Mouse (Mus musculus) lung, embryonic 15.5 days (tissue): ENCODE results near the gene Ncapd2. TPM values are rescaled to one million over a fixed set of nuclear protein-coding genes. Genes with fewer than 3 reads are reported as not detected.

ENCODE experiments used
- ATAC-seq: fragments of 200-750 bp; cut with Nextera tagmentation; 2 replicates; pipeline ENCODE4 v1.8.0; 2017; ENCODE audit warnings: moderate number of reproducible peaks, borderline replicate concordance; ENCODE audit not compliant: low FRiP score, low TSS enrichment; ENCODE audit errors: extremely low read depth
- H3K27ac ChIP-seq: fragments of 300-500 bp; sonication (generic); 2 replicates; pipeline ENCODE4 v1.5.1; 2015; ENCODE audit warnings: moderate library complexity, mild to moderate bottlenecking, inconsistent platforms
- H3K27me3 ChIP-seq: fragments of 300-500 bp; sonication (generic); 2 replicates; pipeline ENCODE4 v1.6.1; 2015; ENCODE audit warnings: inconsistent platforms
- H3K36me3 ChIP-seq: fragments of 300-500 bp; sonication (generic); 2 replicates; pipeline ENCODE4 v1.6.1; 2015; ENCODE audit warnings: inconsistent platforms
- H3K4me1 ChIP-seq: fragments of 300-500 bp; sonication (generic); 2 replicates; pipeline ENCODE4 v1.6.1; 2015; ENCODE audit warnings: inconsistent platforms
- H3K4me2 ChIP-seq: fragments of 300-500 bp; sonication (generic); 2 replicates; pipeline ENCODE4 v1.6.1; 2015; ENCODE audit warnings: inconsistent platforms, mild to moderate bottlenecking, moderate library complexity
- H3K4me3 ChIP-seq: fragments of 300-500 bp; sonication (generic); 2 replicates; pipeline ENCODE4 v1.5.1; 2015; ENCODE audit warnings: mild to moderate bottlenecking, inconsistent platforms
- H3K9ac ChIP-seq: fragments of 300-500 bp; sonication (generic); 2 replicates; pipeline ENCODE4 v1.6.1; 2015; ENCODE audit warnings: inconsistent platforms
- H3K9me3 ChIP-seq: fragments of 300-500 bp; sonication (generic); 2 replicates; pipeline ENCODE4 v1.6.1; 2016; ENCODE audit warnings: inconsistent platforms
- WGBS: fragments of 180-500 bp; shearing (Covaris S2); methylation state at CpG from one replicate; pipeline ENCODE4 v1.1.7; 2015; 5-methylcytosine and 5-hydroxymethylcytosine counted together
- polyA plus RNA-seq: library from polyadenylated mRNA; unstranded; fragments of >200 nt; fragmentation: Nextera tagmentation; extraction: Ambion mirVana; gene quantifications from 2 replicates; pipeline ENCODE4 v1.2.1, GENCODE M21; 2015

Ncapd2 gene
- polyA plus RNA-seq, 1 experiment from 2014 or later, result 136 TPM

- Histone ChIP-seq H3K4me2 (no peak overlapping the region), H3K4me3 (no peak overlapping the region), H3K27me3 (no peaks in the 10 kb centered on the region), H3K27ac (no peak overlapping the region), H3K9me3 (no peaks in the 10 kb centered on the region), H3K36me3 (peaks cover 97% of the 10 kb centered on the region), H3K4me1 (no peaks in the 10 kb centered on the region), H3K9ac (no peak overlapping the region)
- ATAC-seq, result no peak
- WGBS, result 78% methylated on average over 5 of the region's 5 CpGs
These were observed 9.4 kb downstream of the Ncapd2 start for GRCm38 (mm10) chr6:125182133-125182532.

GRCm38 (mm10) chr6:125179601-125180000 is 11.9 kb downstream of the Ncapd2 start:
- H3K27ac ChIP-seq, result no peak overlapping the region
- peaks cover 97% of the 10 kb centered on the region for H3K36me3 ChIP-seq
- no peaks in the 10 kb centered on the region for H3K27me3 ChIP-seq
- 95% methylated on average over 7 of the region's 7 CpGs for WGBS
- H3K4me2 ChIP-seq, result no peak overlapping the region
- H3K4me1 ChIP-seq, result no peaks in the 10 kb centered on the region
- no peak for ATAC-seq
- no peak overlapping the region for H3K4me3 ChIP-seq
- H3K9me3 ChIP-seq, result no peaks in the 10 kb centered on the region
- H3K9ac ChIP-seq, result no peak overlapping the region

- WGBS, result 89% methylated on average over 5 of the region's 5 CpGs
- peaks cover 96% of the 10 kb centered on the region for H3K36me3 ChIP-seq
- no peak overlapping the region for H3K4me2 ChIP-seq
- no peaks in the 10 kb centered on the region for H3K9me3 ChIP-seq
- no peak overlapping the region for H3K9ac ChIP-seq
- no peaks in the 10 kb centered on the region for H3K27me3 ChIP-seq
- no peak overlapping the region for H3K4me3 ChIP-seq
- H3K4me1 ChIP-seq, result no peaks in the 10 kb centered on the region
- H3K27ac ChIP-seq, result no peak overlapping the region
- ATAC-seq, result no peak
These were observed 16.0 kb downstream of the Ncapd2 start for GRCm38 (mm10) chr6:125175469-125175868.

GRCm38 (mm10) chr6:125173256-125173655 is 18.2 kb downstream of the Ncapd2 start:
- ATAC-seq, result no peak
- Histone ChIP-seq H3K4me1 (no peaks in the 10 kb centered on the region), H3K36me3 (peaks cover 98% of the 10 kb centered on the region), H3K27me3 (no peaks in the 10 kb centered on the region), H3K27ac (no peak overlapping the region), H3K9me3 (no peaks in the 10 kb centered on the region), H3K4me3 (no peak overlapping the region), H3K4me2 (no peak overlapping the region), H3K9ac (no peak overlapping the region)
- WGBS, result 86% methylated on average over 7 of the region's 7 CpGs

GRCm38 (mm10) chr6:125172474-125172873 is 19.0 kb downstream of the Ncapd2 start:
- Histone ChIP-seq H3K9me3 (no peaks in the 10 kb centered on the region), H3K4me3 (no peak overlapping the region), H3K4me1 (peaks cover 4% of the 10 kb centered on the region), H3K27ac (no peak overlapping the region), H3K27me3 (no peaks in the 10 kb centered on the region), H3K4me2 (no peak overlapping the region), H3K36me3 (peaks cover 98% of the 10 kb centered on the region), H3K9ac (no peak overlapping the region)
- 57% methylated on average over 2 of the region's 2 CpGs for WGBS
- ATAC-seq, result no peak

- no peak overlapping the region for H3K4me2 ChIP-seq
- no peak overlapping the region for H3K27ac ChIP-seq
- H3K9me3 ChIP-seq, result no peaks in the 10 kb centered on the region
- peaks cover 76% of the 10 kb centered on the region for H3K36me3 ChIP-seq
- ATAC-seq, result no peak
- peaks cover 19% of the 10 kb centered on the region for H3K4me1 ChIP-seq
- H3K9ac ChIP-seq, result no peak overlapping the region
- WGBS, result 74% methylated on average over 6 of the region's 6 CpGs
- no peak overlapping the region for H3K4me3 ChIP-seq
- H3K27me3 ChIP-seq, result no peaks in the 10 kb centered on the region
These were observed 21.3 kb downstream of the Ncapd2 start for GRCm38 (mm10) chr6:125170194-125170593.

DNA sequence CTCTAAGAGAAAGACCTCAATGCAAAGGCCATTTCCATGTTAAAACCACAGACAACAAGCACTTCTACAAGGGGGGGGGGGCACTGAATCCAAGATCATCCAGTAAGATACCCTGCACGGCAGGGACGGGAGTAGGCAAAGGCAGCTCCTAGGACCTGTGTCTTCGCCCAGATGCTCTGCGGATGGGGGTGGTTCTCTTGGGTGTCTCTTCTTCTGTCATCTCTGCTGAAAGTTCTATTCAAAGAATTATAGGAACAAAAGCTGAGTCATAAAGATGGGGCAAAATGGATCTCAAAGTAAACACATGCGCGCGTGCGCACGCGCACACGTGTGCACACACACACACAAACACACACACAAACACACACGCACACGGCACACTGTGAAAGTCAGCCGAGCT is 23.4 kb downstream of the Ncapd2 start:
- Histone ChIP-seq H3K9me3 (no peaks in the 10 kb centered on the region), H3K27me3 (no peaks in the 10 kb centered on the region), H3K9ac (no peak overlapping the region), H3K4me1 (peaks cover 33% of the 10 kb centered on the region), H3K4me2 (no peak overlapping the region), H3K36me3 (peaks cover 64% of the 10 kb centered on the region), H3K27ac (no peak overlapping the region), H3K4me3 (no peak overlapping the region)
- ATAC-seq, result no peak
- 86% methylated on average over 14 of the region's 14 CpGs for WGBS

- H3K4me3 ChIP-seq, result peak overlapping the region; percentile 83
- H3K4me2 ChIP-seq, result peak overlapping the region; percentile 90
- no peaks in the 10 kb centered on the region for H3K9me3 ChIP-seq
- peak overlapping the region; percentile 97 for H3K27ac ChIP-seq
- H3K4me1 ChIP-seq, result peaks cover 38% of the 10 kb centered on the region
- peaks cover 57% of the 10 kb centered on the region for H3K36me3 ChIP-seq
- H3K27me3 ChIP-seq, result no peaks in the 10 kb centered on the region
- 20% methylated on average over 10 of the region's 10 CpGs for WGBS
- ATAC-seq, result peak; percentile 17
- peak overlapping the region; percentile 53 for H3K9ac ChIP-seq
These were observed 24.4 kb downstream of the Ncapd2 start for GRCm38 (mm10) chr6:125166861-125167650.

DNA sequence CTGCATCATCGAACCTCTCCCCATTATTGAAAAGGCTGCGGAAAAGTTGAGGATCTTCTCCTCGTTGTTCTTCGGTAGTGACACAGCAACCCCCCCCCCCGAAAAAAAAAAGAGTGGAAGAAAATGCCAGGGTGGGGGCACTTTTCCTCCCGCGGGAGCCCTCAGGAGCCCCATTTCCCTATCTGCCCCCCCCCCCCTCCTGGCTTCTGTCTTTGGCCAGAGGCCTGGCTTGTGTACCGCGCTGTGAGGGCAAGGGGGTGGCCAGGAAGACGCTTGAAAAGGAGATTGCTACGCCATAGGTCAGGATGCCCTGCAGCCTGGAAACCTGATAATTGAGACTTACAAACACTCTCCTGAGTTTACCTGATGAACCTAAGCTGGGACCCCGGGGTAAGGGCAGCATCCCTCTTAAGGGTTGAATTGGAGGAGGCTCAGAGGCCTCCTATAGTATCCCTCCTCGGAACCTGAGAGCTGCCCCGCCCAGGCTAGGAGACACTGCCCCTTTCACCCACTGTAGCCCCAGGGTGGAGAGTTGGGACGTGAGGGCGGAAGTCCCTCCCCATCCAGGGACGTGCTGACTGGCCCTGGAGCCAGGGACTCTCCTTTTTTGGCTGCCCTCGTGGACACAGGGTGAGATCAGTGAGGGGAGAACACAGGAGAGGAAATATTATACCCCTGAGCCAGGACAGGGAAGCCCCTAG is 25.3 kb downstream of the Ncapd2 start, which contains the start of gene Gapdh:
Gene Gapdh (minus strand): TSS at position 417 of the 701 bp plus-strand sequence.
- peaks cover 52% of the 10 kb centered on the region for H3K36me3 ChIP-seq
- peak within 1 kb of the TSS; percentile 73 for H3K9ac ChIP-seq
- under 1% methylated on average over 17 of the region's 18 CpGs for WGBS
- no peaks in the 10 kb centered on the region for H3K27me3 ChIP-seq
- H3K4me1 ChIP-seq, result peaks cover 43% of the 10 kb centered on the region
- peak within 1 kb of the TSS; percentile 90 for H3K4me2 ChIP-seq
- H3K27ac ChIP-seq, result peak within 1 kb of the TSS; percentile 97
- no peaks in the 10 kb centered on the region for H3K9me3 ChIP-seq
- ATAC-seq, result peak; percentile 73
- H3K4me3 ChIP-seq, result peak within 1 kb of the TSS; percentile 83

GRCm38 (mm10) chr6:125165328-125165891 is 26.1 kb downstream of the Ncapd2 start:
- Histone ChIP-seq H3K4me3 (peak overlapping the region; percentile 83), H3K9me3 (no peaks in the 10 kb centered on the region), H3K4me2 (peak overlapping the region; percentile 90), H3K27ac (peak overlapping the region; percentile 97), H3K9ac (peak overlapping the region; percentile 73), H3K4me1 (peaks cover 49% of the 10 kb centered on the region), H3K36me3 (peaks cover 52% of the 10 kb centered on the region), H3K27me3 (no peaks in the 10 kb centered on the region)
- ATAC-seq, result peak; percentile 91
- WGBS, result under 1% methylated on average over 36 of the region's 36 CpGs

DNA sequence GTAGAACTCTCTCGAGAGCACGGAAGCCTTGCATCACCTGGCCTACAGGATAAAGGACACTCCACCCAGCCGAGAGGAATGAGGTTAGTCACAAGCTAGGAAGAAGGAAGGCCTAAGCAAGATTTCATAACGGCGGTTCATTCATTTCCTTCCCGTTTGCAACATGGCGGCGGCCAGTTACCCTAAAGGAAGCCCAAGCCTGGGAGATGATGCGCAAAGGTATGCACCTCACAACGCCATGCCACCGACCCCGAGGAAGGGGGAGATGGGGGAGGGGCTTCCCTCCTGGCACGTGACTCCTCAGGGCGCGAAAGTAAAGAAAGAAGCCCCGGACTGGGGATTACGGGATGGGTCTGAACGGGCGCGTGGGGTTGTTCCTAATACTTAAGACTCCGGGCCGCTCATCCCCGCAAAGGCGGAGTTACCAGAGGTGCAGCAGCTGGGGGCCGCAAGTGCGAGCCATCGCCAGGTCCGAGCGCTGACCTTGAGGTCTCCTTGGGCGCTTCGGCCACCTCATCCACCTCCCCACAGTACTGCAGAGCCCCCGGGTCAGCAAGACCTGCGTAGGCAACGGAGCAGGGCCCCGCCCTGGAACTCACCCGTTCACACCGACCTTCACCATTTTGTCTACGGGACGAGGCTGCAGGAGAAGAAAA is 26.7 kb downstream of the Ncapd2 start:
- Histone ChIP-seq H3K4me3 (peak overlapping the region; percentile 83), H3K4me2 (peak overlapping the region; percentile 90), H3K27me3 (no peaks in the 10 kb centered on the region), H3K9me3 (no peaks in the 10 kb centered on the region), H3K27ac (peak overlapping the region; percentile 89), H3K4me1 (peaks cover 49% of the 10 kb centered on the region), H3K36me3 (peaks cover 50% of the 10 kb centered on the region), H3K9ac (peak overlapping the region; percentile 73)
- 0% methylated on average over 39 of the region's 39 CpGs for WGBS
- peak; percentile 14; the same call in 1 of the 2 replicates for ATAC-seq
